Mouse (Mus musculus) adrenal gland, postnatal 25 days (tissue): ENCODE data around the gene Hoxa10. TPM values are rescaled to one million over a fixed set of nuclear protein-coding genes. Genes with fewer than 3 reads are reported as not detected.

ENCODE experiments used
- DNase-seq: peaks from one replicate; pipeline ENCODE4 v3.0.0; 2021; ENCODE audit warnings: mixed read lengths
- total RNA-seq: library from RNA; stranded (reverse); gene quantifications from 2 replicates; pipeline ENCODE4 v1.2.3, GENCODE M21; 2021

Hoxa10 gene
- total RNA-seq, 1 experiment from 2014 or later = not detected

GRCm38 (mm10) chr6:52245040-52245756, 4.5 kb upstream of the Hoxa10 start:
- DNase-seq = no peak

- DNase-seq = no peak
These were observed 3.9 kb upstream of the Hoxa10 start for GRCm38 (mm10) chr6:52244471-52245039.

DNA sequence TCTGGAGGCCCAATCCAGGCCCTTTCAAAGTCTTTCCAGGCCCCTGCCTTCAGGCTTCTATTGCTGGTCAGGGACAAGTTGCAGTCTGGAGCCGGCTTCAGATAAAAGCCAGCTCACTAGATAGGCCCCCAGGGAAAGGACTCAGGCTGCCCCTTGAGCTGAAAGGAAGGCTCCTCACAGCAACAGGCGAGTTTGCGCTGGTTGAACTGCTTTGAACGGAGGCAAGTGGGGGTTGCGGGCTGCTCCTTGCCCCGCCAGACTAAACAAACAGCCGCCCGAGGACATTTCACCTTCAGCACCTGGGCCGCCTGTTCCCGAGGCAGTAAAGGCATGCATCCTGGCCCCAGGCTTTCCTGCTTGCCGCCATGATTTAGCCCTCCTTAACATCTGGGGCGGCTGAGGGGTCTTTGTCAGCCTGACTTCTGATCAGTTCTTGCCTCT, 3.0 kb upstream of the Hoxa10 start:
- no peak for DNase-seq

DNA sequence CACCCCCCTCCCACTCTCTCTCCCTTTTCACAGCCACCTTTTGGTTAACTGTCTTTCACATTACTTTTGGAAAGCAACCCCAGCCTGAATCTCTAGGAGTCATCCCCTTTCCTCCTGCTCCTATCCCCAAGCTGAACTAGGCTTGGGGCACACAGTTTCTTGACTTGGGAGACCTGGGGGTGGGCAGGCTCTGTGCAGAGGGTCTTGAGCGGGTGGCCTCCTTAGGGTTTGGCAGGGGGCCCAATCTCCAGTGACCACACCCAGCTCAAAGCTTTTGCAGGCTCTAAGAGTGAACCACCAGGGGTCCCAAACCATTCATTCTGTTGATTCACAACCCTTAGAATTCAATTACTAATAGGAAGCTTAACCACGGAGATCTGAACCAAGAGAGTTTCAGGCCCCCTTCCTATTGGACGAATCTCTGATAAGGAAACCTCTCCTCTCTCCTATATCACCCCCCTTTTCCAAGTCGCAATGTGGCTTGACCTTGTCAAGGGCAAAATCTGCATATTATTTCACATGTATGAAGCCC, 2.2 kb upstream of the Hoxa10 start:
- DNase-seq = no peak

GRCm38 (mm10) chr6:52241001-52241621, 457 bp upstream of the Hoxa10 start:
- DNase-seq = no peak

DNA sequence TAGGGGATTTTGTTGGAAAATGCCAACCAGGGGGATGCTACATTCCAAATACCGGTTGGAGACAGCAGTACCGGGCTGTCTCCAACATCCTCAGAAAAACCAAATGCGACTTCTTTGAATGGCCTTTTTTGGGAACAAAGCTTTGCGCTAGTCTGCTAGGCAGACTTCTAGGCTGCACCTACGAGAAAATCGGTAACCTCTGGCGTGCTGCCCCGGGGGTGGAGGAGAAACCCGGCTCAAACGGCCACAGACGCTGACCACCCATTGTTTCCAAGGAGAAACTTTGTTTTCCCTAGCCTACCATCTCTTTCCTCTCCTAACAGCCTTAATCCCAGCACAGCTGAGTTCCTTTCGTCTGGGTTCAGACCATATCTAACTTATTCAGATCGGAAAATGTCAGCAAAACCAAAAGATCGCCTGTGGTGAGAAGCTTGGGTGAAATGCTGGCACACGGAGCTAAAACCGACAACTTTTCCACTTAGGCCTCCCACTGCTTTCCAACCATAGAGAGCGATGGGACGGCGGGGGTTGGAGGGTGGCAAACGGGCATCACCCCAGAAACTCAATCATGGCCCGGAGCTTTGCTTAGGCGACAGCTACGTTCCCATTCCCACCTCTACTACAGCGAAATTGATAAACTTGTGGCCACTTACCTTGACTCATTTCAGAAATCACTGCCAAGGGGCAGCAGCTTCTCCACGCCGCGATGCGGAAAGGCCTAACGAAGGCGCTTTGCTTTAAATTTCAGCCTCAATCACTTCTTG, 847 bp downstream of the Hoxa10 start:
- DNase-seq = no peak

GRCm38 (mm10) chr6:52238976-52239375, 1.7 kb downstream of the Hoxa10 start:
- DNase-seq = no peak

DNA sequence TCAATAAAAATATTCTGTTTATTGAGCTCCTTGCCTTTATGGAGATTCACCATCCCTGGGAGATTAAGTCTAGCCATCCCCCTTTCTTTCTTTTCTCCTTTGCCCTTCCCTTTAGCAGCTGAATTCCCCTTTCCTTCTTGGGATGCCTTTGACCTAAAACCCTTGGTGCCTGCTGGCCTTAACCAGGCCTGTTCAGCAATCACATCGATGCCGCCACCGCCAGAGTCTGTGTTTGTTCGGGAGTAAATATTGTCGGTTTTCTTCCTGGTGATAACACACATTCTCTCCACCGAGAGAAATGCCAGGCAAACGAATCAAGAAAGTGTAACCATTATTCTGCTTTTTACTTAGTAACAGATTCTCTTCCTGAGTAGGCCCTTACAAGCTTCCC, 2.5 kb downstream of the Hoxa10 start:
- DNase-seq = no peak

- DNase-seq = no peak
These were observed 3.1 kb downstream of the Hoxa10 start for GRCm38 (mm10) chr6:52237346-52238154.

GRCm38 (mm10) chr6:52236806-52237205, 3.8 kb downstream of the Hoxa10 start:
- DNase-seq = no peak

GRCm38 (mm10) chr6:52235866-52236265, 4.8 kb downstream of the Hoxa10 start:
- no peak for DNase-seq

DNA sequence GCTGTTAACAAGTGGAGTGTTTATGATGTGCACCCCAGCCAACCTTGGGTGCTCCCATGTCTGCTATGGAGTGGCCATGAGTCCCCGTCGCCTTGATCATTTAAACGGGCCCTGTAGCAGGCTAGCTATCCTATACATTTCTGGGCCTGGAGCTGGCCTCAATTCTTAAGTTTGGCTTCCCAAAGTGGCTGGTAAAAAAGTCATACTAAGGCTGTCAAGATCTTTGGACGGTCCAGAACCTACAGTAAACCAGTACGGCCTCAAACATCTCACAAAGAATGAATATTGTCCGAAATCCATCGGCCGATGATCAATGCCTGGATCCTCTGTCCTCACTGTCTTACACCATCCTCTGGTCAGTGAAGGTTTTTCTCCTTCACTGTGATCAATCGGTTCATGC, 5.4 kb downstream of the Hoxa10 start:
- no peak for DNase-seq

DNA sequence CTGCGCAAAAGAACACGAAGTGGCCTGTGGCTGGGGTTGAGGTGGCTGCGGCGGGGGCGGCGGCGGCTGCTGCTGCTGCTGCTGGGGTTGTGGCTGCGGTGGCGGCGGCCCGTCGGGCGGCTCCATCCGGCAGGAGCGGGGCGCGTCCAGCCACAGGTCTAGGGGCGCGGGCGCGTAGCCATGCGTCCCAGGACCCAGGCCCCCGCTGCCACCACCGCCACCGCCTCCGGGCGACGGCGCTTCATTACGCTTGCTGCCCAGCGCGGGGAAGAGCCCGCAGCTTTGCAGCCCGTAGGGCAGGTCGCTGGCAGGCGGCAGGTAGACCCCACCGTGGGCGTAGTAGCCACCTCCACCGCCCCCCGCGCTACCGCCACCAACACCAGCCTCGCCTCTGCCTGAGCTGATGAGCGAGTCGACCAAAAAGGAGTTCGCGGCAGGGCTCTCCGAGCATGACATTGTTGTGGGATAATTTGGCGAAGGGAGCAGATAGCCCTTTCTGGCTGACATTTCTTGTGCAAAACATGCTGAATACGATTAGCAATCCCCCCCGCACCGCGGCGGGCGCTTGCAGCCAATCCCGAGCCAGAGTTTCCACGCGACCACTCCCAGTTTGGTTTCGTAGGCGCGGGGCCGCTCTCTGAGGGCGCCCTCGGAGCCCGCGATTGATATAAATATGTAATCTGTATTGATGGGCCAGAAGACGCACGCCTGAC, 6.1 kb downstream of the Hoxa10 start:
- no peak for DNase-seq

DNA sequence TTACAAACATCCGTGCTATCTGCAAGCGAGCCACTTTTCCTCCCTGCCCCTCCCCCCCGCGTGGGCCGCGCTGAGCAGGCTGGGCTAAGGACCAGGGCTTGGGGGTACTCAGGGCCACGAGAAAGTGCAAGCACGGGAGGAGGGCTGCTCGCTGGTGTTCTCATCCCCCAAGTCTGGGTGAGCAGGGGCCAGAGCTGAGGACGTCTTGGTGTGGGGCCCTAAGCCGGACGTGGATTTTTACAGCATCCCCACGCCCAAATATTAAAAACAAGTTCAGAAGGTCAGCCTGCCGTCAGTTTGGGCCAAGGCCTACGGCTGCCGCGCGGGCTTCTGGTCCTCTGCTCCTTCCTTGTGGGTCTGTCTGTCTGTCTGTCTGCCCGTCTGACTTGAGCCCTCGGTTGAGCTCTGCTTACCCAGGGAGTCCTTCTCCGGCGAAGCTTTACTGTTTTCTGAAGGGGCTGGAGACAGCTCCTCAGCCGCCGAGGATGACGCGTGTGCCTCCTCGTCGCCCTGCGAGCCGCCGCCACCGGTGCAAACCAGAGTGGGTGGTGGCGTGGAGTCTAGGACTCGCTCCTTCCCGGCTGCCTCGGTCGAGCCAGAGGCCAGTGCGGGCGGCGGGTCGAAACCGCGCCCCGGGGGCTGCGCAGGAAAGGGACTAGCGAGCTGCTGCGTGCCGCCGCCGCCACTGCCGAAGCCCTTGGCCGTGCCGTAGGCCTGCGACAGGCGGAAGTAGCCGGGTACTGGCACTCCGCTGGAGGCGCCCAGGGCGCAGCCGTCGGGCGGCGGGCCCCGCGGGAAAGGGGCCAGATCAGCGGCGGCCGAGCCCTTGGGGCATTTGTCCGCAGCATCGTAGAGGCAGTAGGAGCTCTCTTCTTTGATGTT, 6.9 kb downstream of the Hoxa10 start:
- DNase-seq = no peak

GRCm38 (mm10) chr6:52232984-52233545, 7.6 kb downstream of the Hoxa10 start:
- DNase-seq = no peak

- no peak for DNase-seq
These were observed 8.1 kb downstream of the Hoxa10 start for GRCm38 (mm10) chr6:52232568-52232965.

- DNase-seq = no peak
These were observed 8.6 kb downstream of the Hoxa10 start for GRCm38 (mm10) chr6:52231885-52232567.

GRCm38 (mm10) chr6:52230516-52231165, 10.0 kb downstream of the Hoxa10 start, which contains the start of gene Hoxa9:
Gene Hoxa9, minus strand, starts transcription at chr6:52231089.
- no peak for DNase-seq
